Mouse (Mus musculus): Measurements from ENCODE around the gene Ugt1a8.
"Not testable (repeated sequence)": the region's sequence is repeated elsewhere in the genome, so short reads cannot be mapped to it uniquely, and the experiment has no call there.

The Ugt1a8 gene

DNA sequence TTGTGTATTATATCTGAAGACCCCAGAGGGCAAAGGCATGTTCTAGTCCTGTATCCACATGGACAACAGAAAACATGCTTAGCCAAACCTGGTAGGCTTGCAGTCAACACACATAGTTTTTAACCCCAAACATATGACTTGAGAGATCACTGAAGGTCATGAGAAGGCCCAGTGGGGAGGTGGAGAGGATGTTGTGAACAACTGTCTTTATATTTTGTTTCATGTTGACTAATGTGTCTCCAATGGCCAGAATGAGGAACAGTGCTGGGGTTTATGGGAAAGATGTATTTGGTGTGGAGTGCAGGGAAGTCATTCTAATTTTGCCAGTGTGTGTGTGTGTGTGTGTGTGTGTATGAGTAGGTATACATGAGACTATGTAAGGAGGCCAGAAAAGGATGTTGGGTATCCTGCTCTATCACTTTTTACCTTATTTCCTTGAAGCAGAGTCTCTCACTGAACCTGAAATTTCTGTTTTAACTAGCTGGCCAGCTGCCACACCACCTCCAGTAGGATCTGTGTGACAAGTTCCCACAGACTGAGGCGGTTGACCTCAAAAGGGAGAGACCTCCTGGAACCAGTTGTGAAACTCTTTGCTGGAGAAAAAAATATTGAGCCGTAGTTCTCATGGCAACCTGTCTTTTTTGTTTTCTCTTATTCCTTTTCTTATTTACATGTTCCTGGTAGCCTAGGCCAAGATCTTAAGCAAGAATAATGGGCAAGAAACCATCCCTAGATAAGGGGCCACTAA lies 136.6 kb downstream of the Ugt1a8 start:
- no peak for DNase-seq

DNA sequence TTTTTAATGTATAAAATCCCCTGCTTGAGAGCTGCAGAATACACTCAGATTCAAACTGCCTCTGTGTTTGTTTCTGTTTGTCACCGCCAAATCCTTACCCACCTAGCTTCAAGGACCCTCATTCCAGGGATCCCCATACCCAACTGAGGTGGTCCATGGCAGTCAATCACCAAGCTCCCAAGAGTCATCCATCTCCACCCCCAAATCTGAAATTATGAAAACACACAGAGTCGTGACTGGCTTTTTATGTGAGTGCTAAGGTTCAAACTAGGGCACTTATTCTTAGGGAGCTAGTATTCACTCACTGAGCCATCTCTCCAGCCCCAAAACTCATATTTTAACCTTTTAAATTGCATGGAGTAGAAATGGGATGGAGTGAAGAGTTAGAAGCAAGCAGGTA lies 137.7 kb downstream of the Ugt1a8 start:
- not testable (repeated sequence) for DNase-seq

DNA sequence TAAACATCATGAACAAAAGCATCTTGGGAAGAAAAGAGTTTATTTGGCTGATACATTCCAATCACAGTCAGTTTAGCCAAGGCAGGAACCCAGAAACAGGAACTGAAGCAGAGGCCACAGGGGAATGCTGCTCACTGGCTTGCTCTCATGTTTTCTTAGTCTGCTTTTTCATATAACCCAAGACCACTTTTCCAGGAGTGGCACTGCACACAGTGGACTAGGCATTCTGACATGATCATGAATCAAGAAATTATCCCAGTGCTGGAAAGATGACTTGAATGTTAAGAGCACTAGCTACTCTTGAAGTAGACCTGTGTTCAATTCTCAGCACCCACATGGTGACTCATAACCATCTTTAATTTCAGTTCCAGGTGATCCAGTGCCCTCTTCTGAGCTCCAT lies 138.1 kb downstream of the Ugt1a8 start:
- DNase-seq, result no peak

DNA sequence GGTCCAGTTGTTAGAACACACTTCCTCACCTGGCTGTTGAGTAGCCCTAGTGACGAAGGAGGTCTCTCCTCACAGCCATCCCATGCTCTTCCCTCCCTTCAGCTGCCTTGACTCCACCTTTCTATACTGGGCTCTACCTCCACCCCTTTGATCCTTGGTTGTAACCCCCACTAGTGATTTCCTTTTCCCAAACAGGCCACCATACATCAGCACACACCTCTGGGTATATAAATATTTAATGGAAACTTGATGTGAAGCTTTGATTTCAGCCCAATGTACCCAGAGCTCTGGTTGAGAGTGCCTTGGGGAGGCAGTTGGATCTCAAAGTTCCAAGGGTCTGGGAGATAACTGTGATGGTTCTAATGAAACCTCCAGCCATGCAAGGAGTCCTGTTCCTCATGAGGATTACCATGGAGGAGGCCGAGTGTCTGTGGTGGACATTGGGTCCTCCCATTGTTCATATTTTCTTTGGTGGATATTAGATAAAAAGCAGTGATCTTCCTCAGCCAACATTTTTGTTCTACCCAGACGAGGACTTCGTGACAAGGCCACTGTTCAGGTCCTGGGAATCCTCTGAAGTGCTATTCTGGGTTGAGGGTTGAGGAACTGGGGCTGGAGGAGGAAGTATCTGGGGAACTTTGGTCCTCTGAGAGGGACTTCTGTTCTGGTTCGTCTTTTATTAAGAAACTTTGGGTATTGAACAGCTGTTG lies 139.2 kb downstream of the Ugt1a8 start, which contains the start of gene Mroh2a:
Mroh2a (plus strand) TSS at position 317 of the 710 bp plus-strand sequence.
- no peak for DNase-seq

DNA sequence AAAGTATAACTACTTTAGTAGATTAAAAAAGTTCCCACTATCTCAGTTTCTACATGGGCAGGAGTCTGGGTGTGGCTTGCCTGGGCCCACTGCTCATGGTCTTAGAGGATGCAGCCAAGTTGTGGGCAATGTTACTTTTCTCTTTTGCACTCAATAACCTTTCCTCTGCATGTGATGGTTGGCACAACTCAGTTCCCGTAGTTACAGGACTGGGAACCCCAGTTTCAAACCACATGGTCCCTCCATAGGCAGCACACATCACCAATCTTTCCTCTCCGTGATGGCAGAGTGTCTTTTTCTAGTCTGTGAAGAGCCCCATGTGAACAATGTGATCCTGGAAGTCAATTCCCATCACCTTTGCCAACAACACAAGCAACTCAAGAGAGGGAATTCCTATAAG lies 139.9 kb downstream of the Ugt1a8 start:
- DNase-seq, result no peak

DNA sequence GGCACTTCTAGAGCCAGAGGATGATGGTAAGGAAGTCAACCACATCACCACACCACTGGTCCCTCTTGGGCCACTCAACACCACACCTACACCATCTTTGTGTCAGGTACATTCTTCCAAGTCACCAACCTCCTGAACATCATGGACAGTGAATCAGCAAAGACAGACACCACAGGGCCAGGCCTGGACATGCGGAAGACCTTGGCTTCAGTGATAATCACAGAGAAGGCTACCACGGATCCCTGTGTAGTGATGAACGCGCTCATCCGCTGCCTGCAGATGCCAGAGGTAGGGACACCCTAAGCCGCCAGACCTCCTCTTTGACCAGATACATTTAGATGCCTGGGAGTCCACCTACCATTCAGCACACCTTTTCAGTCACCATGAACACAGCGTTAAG lies 140.5 kb downstream of the Ugt1a8 start:
- DNase-seq, result no peak

DNA sequence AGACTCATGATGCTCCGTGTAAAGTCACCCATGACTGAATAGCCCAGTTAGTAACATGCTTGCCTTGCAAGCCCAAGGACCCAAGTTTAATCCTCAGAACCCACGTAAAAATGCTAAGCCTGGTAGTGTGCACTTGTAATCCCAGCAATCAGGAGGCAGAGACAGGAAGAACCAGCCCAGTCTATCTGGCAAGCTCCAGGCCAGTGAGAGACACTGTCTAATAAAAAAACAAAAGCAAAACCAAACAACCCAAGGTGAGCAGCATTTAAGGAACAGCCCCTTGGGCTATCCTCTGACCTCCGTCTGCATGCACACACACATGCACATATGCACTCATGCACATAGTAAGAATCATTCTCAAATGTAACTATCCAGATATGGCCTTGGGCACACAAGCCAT lies 142.0 kb downstream of the Ugt1a8 start:
- no peak for DNase-seq

DNA sequence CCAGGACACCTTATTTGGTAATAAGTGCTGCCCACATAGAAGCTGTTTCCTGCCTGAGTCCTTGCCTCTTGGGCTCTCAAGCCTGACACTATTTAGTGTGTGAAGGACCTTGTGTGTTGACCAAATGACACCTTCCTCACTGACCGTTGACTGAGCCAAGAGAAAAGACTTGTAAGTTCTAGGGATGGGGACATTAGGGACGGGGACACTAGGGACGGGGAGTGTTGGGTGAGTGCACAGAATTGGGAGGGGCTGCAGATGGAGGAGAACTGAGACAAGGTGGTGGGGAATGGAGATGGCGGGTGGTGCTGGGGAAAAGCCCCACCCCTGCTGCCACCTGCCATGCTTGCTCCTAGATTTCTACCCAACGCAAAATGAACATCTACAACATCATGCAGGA lies 142.4 kb downstream of the Ugt1a8 start:
- DNase-seq, result no peak

DNA sequence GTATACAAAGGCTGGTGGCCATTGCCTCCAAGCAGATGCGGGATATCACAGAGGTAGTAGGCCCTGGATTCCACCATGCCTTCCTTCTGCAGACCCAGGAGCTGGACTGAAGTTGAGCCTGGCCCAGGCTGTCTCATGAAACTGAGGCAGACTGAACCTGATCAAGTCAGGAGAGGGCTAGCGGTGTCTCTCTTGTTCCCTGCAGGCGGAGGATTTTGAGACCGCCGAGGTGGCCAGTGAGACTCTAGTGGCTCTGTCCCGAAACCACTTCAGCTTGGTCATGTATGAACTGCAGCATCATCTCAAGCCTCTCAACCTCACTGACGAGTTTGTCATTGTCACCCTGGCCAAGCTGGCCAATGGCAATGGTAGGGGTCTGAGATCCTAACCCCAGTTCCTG lies 142.8 kb downstream of the Ugt1a8 start:
- DNase-seq, result no peak

DNA sequence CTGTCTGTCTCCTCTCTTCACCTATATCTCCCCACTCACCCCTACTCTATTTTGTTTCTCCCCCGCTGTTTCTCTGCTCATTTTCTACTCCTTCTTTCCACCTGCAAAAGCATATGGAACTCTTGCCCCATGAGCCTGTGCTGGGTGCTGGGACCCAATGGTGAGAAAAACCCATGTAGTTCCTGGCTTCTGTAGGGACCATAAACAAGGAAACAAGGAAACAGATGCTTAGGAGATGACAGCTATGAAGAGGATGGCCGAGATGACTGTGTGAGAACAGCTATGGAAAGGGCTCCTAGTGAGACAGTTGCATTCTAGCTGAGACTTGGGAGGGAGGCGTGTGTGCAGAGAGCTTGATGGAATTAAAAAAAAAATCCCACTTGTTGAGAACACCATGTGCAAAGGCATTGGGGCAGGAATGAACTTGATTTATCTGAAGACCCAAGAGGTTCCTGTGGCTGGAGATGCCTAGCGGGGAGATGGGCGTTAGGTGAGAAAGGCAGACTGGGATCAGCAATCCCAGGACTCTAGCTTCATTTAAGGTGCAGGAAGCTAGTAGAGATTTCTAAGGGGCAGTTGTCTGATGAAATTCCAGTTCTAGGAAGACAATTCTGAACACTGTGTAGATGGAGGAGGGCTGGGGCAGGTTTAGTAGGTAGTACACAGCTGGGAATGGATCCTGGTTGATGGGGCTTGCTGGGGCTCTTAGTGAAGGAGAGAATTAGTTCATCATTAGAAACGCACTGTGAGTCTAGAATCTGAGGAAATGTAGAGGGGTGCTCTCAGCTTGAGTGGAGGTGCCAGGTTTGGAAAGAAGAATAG lies 143.6 kb downstream of the Ugt1a8 start:
- no peak for DNase-seq

DNA sequence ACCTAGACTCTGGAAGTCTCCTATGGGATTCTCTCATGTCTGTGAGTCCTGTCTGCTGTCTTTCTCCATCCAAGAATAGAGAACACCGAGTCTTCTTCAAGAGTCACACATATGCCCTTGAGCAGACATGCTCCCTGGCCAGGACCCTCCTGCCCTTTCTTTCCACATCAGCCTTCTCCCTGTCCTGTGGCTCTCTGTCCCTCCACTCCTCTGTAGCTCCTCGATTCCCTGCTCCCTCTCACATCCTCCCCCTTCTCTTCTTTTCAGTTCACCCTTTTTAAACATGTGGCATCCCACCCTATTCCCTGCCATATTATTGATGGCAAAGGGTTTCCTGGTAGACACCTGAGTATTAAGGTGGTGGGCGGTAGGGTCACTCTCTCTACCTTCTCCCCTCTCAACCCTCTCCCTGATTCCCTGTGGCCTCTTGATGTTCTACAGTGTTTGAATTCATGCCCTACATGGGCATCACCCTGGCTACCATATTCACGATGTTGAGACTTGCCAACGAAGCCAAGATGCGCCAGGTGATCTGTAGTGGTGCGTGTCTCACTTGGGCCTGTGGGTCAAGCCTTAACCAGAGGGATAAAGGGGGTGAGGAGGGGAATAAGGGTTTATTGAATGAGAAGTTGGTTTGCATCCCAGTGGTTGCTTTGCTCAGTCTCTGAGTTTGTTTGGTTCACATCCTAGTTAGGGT lies 144.3 kb downstream of the Ugt1a8 start:
- no peak for DNase-seq

DNA sequence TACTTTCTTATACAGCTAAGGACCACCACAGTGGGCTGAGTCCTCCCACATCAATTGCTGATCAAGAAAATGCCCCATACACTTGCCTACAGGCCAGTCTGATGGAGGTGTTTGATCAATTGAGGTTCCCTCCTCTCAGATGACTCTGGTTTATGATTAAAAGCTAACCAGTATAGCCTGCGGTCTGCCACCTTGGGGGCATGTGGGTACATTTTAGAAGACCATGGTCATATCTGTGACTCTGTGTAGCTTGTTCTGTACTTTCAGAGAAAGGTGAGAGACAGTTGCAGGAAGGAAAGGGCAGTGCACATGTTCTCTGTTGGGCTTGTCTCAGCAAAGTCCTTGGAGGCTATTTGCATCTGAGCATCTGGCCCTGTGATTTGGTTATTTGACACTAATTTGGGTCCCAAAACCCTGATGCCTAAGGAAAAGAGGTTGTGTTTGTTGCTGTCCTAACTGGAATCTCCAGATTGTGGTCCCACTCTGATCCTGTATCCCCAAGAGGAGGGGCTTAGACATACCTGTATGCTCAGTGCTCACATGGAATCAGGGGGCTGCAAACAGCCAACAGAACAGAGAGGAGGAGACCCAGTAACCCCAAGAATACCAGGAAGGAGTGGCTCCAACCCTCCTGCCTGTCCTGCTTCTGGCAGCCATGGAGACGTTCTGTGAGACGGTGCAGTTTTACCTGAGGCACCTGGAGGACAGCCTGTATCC lies 145.2 kb downstream of the Ugt1a8 start:
- DNase-seq, result no peak

DNA sequence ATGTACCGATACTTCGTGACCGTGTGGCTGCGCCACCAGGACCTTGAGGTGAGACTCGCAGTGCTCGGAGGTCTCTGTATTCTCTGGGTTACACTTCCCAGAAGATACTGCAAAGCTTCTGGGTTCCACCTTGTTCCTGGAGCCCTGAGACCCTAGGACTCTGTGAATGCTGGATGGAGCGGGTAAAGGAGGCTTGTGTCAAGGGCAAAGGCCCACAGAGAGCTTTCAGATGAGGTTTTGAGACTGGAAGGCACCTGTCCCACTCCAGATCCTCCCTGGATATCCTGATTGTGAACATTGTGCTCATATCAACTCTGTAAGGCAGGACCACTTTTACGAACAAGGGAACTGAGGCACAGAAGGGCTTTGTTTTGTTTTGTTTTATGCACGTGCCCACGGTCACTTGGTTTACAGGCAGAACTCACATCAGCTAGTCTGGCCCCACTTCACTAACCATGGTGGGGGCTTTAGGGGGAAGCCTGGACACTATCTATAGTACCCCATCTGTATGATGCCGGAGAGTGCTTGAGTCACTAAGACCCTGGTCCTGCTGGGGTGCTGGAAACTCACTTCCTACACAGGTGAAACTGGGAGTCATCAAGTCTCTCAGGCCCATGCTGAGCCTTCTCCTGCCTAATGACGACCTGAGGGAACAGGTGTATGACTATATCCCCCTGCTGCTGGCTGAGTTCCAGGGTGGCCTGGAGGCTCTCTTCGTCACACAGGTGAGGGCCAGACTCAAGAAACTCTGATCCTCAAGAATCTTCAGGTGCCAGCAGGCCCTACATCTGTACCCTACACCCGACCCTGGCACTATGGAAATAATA lies 146.0 kb downstream of the Ugt1a8 start:
- peak; percentile 13 for DNase-seq

DNA sequence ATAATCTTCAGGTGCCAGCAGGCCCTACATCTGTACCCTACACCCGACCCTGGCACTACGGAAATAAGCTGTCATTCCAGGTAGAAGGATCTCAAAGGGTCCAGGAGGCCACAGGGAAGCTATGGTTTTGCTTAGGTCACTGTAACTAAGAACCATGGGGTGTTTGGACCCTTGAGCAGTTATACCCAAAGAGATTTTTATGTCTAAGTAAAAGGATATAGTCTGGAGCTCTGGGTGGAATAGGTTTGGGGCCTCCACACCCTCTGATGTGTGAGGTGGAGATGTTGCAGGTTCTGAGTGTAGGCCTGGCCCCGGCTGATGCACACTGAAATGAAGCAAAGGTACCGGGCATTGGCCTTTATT lies 146.6 kb downstream of the Ugt1a8 start:
- no peak for DNase-seq

DNA sequence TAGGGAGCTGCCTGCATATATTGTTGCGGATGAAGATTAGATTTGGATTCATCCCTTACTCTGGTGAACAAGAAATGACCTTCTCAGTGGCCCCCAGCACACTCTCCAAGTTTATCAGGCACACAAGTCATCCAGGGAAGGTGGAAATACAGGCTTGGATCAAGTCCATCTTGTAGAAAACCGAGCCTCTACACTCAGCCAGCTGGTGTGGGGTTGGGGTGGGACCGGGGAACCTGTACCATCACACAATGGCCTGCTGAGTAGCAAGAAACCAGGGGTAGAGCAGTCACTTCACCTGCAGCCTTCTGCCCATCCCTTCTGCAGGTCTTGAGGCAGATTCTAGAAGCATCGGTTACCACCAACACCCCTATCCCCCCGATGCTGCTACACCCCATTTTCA lies 147.0 kb downstream of the Ugt1a8 start:
- DNase-seq, result no peak

DNA sequence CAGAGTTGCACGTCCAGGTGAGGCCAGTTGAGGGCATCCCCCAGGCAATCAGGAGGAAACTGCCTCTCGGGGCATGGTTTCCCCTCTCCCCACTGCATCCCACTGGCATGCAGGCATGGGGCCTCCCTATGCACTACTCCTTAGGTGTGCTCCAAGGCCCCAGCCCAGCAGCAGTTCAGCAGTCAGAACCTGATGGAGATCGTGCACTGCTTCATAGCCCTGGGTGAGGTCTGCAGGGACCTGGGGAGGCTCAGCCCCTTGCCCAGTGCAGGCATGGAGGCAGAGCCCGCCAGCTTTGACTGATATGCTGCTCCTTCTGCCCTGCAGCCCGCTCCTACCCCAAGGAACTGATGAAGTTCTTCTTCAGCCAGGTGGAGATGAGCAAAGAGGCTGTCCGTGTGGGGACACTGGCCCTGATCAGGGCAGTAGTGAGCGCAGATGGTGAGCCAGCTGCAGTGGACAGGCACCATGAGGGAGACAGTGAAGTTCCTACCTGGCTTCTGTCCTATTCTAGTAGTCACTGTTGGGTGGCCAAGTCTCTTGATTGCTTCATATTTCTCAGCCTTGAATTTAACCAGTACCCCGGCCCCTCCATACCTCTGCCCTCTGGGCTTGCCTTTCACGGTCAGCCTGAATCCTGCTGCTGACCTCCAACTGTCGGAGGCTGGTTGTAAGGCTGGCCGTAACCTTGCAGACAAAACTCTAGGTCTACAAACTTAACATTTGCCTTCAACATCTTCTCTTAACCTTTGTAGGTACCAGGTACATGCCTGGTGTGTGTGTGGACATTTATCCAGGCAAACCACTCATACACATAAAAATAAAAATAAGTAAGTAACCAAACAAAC lies 147.7 kb downstream of the Ugt1a8 start:
- no peak for DNase-seq

DNA sequence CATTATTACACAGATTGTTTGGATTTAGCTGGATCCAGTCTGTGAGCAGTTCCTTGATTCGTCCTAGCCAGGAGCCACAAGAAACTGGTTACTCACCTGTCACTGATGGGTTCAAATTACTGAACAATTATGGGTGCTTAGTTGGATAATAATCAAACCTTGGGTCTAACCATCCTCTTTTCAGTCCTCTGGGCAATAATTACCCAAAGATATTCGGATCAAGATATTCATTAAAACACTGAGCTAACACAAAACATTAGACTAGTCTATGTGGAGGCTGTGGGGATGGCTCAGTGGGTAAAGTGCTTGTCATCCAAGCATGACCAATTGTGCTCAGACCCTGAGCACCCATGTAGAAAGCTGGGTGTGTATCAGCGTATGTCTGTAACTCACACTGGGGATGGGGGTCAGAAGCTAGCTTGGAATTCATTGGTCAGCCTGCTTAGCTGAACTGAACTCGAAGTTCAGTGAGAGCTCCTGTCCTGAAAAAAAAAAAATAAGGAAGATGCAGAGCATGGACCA lies 148.3 kb downstream of the Ugt1a8 start:
- no peak for DNase-seq

DNA sequence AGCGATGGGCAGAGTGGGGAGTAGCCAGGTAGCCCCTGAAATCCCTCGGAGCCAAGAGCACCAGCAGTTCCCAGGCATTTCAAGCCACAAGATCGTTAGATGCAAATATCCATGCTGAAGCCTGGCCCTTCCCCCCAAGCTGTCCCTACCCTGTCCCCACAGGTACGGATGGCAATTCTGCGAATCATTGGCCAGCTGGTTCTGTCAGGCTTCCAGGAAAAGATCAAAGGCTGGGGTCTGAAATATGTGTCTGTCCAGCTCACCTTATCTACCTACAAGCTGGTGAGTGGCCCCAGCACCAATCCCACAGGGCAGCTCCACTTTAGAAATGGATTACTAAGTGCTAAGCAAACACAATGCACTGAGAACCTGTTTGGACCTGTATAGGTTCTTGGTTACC lies 149.7 kb downstream of the Ugt1a8 start:
- no peak for DNase-seq

DNA sequence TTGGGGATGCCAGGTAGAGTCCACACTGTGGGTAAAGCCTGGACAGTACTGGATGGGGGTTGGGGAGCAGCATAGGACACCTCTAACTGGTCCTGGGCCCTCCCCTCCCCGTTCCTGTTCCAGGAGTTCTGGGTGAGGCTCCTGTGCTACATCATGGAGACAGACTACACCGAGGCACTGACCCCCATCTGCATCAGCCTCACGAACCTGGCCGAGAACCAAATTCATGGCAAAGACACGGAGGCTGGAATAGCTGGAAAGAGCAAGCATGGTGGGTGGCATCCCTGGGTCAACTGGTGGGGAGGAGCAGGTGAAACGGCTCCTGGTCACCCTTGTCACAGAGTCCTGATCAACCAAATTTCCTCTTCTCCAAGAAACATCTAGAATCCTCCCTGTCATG lies 151.2 kb downstream of the Ugt1a8 start:
- DNase-seq, result no peak

DNA sequence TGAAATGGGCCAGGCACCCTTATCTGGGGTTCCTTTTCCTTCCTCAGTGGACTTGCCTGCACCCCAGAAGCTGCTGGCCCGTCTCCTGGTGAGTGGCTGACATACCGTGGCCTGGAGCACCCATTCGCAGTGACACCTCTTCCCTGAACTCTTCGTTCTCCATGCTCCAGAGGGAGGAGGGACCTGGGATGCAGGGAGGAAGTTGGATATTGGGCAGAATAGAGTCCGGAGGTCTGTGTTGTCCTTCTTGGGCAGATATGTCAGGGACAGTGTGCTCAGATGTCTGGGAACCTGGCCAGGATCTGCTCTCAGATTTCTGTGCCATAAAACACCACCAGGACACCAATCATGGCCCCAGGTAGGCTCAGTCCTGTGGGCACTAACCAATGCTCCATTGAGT lies 152.5 kb downstream of the Ugt1a8 start:
- DNase-seq, result no peak
